Mouse (Mus musculus) heart, embryonic 13.5 days (tissue): Measurements from ENCODE around the gene Kif18b. TPM values are rescaled to one million over a fixed set of nuclear protein-coding genes. Genes with fewer than 3 reads are reported as not detected.

Experiments
- ATAC-seq: fragments of 200-750 bp; cut with Nextera tagmentation; 2 replicates; pipeline ENCODE4 v1.8.0; 2017; ENCODE audit warnings: moderate TSS enrichment; ENCODE audit not compliant: insufficient number of reproducible peaks, low FRiP score, low TSS enrichment; ENCODE audit errors: extremely low read depth
- H3K27ac ChIP-seq: fragments of 300-500 bp; sonication (generic); replicated peaks from 2 replicates; pipeline ENCODE4 v1.5.1; 2015; ENCODE audit warnings: moderate library complexity, mild to moderate bottlenecking, inconsistent platforms
- H3K27me3 ChIP-seq: fragments of 300-500 bp; sonication (generic); replicated peaks from 2 replicates; pipeline ENCODE4 v1.6.1; 2015; ENCODE audit warnings: mild to moderate bottlenecking, inconsistent platforms
- H3K36me3 ChIP-seq: fragments of 300-500 bp; sonication (generic); 2 replicates; pipeline ENCODE4 v1.6.1; 2015; ENCODE audit warnings: mild to moderate bottlenecking, inconsistent platforms
- H3K4me1 ChIP-seq: fragments of 300-500 bp; sonication (generic); 2 replicates; pipeline ENCODE4 v1.6.1; 2015; ENCODE audit warnings: inconsistent platforms
- H3K4me2 ChIP-seq: fragments of 300-500 bp; sonication (generic); 2 replicates; pipeline ENCODE4 v1.6.1; 2015; ENCODE audit warnings: inconsistent platforms, mild to moderate bottlenecking, moderate library complexity
- H3K4me3 ChIP-seq: fragments of 300-500 bp; sonication (generic); 2 replicates; pipeline ENCODE4 v1.5.1; 2015; ENCODE audit warnings: moderate library complexity, mild to moderate bottlenecking, inconsistent platforms
- H3K9ac ChIP-seq: fragments of 300-500 bp; sonication (generic); 2 replicates; pipeline ENCODE4 v1.6.1; 2015; ENCODE audit warnings: inconsistent platforms, mild to moderate bottlenecking, moderate library complexity
- H3K9me3 ChIP-seq: fragments of 300-500 bp; sonication (generic); 2 replicates; pipeline ENCODE4 v1.6.1; 2016; ENCODE audit warnings: inconsistent platforms
- WGBS: fragments of 180-500 bp; shearing (Covaris S2); methylation state at CpG from one replicate; pipeline ENCODE4 v1.1.7; 2015; ENCODE audit warnings: mixed read lengths; 5-methylcytosine and 5-hydroxymethylcytosine counted together
- polyA plus RNA-seq: library from polyadenylated mRNA; unstranded; fragments of >200 nt; fragmentation: Nextera tagmentation; extraction: Ambion mirVana; gene quantifications from 2 replicates; pipeline ENCODE4 v1.2.1, GENCODE M21; 2015

Gene Kif18b
- polyA plus RNA-seq, 1 experiment from 2014 or later, result 7.0 TPM

- no peak overlapping the region; the same call in 1 of the 2 replicates for H3K4me2 ChIP-seq
- WGBS, result 42% methylated on average over 16 of the region's 16 CpGs
- H3K4me1 ChIP-seq, result peaks cover 27% of the 10 kb centered on the region
- no peak overlapping the region for H3K27ac ChIP-seq
- H3K27me3 ChIP-seq, result peaks cover 46% of the 10 kb centered on the region
- no peaks in the 10 kb centered on the region for H3K36me3 ChIP-seq
- no peak for ATAC-seq
- H3K4me3 ChIP-seq, result no peak overlapping the region
- H3K9ac ChIP-seq, result no peak overlapping the region
- no peaks in the 10 kb centered on the region for H3K9me3 ChIP-seq
These were observed 32.2 kb upstream of the Kif18b start for GRCm38 (mm10) chr11:102956962-102957614.

GRCm38 (mm10) chr11:102952922-102953321, 28.0 kb upstream of the Kif18b start:
- Histone ChIP-seq H3K4me1 (peaks cover 38% of the 10 kb centered on the region), H3K36me3 (no peaks in the 10 kb centered on the region), H3K27me3 (peaks cover 79% of the 10 kb centered on the region), H3K9ac (no peak overlapping the region), H3K9me3 (no peaks in the 10 kb centered on the region), H3K27ac (no peak overlapping the region), H3K4me3 (no peak overlapping the region), H3K4me2 (no peak overlapping the region)
- ATAC-seq, result no peak
- 36% methylated on average over 6 of the region's 6 CpGs for WGBS

- Histone ChIP-seq H3K36me3 (no peaks in the 10 kb centered on the region), H3K9ac (peak overlapping the region; percentile 82), H3K27me3 (peaks cover 100% of the 10 kb centered on the region), H3K27ac (no peak overlapping the region), H3K4me3 (peak overlapping the region; percentile 64), H3K4me1 (peaks cover 41% of the 10 kb centered on the region), H3K4me2 (peak overlapping the region; percentile 87), H3K9me3 (no peaks in the 10 kb centered on the region)
- WGBS, result 1% methylated on average over 51 of the region's 51 CpGs
- no peak for ATAC-seq
These were observed 23.4 kb upstream of the Kif18b start for GRCm38 (mm10) chr11:102948043-102948961.

GRCm38 (mm10) chr11:102946992-102947343, 22.0 kb upstream of the Kif18b start:
- H3K4me2 ChIP-seq, result peak overlapping the region; percentile 73
- no peaks in the 10 kb centered on the region for H3K36me3 ChIP-seq
- no peak overlapping the region for H3K27ac ChIP-seq
- peak overlapping the region; percentile 51 for H3K4me3 ChIP-seq
- no peaks in the 10 kb centered on the region for H3K9me3 ChIP-seq
- no peak overlapping the region for H3K9ac ChIP-seq
- ATAC-seq, result no peak
- peaks cover 100% of the 10 kb centered on the region for H3K27me3 ChIP-seq
- H3K4me1 ChIP-seq, result peaks cover 41% of the 10 kb centered on the region
- 6% methylated on average over 8 of the region's 8 CpGs for WGBS

- Histone ChIP-seq H3K27ac (no peak within 1 kb of the TSS), H3K36me3 (no peaks in the 10 kb centered on the region), H3K9me3 (no peaks in the 10 kb centered on the region), H3K4me3 (peak within 1 kb of the TSS; percentile 51), H3K4me1 (peaks cover 41% of the 10 kb centered on the region), H3K9ac (peak within 1 kb of the TSS; percentile 67), H3K4me2 (peak within 1 kb of the TSS; percentile 73), H3K27me3 (peaks cover 100% of the 10 kb centered on the region)
- peak; percentile 78; the same call in 1 of the 2 replicates for ATAC-seq
- under 1% methylated on average over 87 of the region's 87 CpGs for WGBS
These were observed 21.5 kb upstream of the Kif18b start, which contains the start of gene C1ql1 for GRCm38 (mm10) chr11:102946265-102946991. Gene C1ql1, minus strand, starts transcription at chr11:102946688.

- no peak overlapping the region for H3K27ac ChIP-seq
- H3K9me3 ChIP-seq, result no peaks in the 10 kb centered on the region
- WGBS, result 2% methylated on average over 54 of the region's 54 CpGs
- peak overlapping the region; percentile 51 for H3K4me3 ChIP-seq
- peaks cover 98% of the 10 kb centered on the region for H3K27me3 ChIP-seq
- peak overlapping the region; percentile 67 for H3K9ac ChIP-seq
- no peak for ATAC-seq
- peak overlapping the region; percentile 73 for H3K4me2 ChIP-seq
- H3K36me3 ChIP-seq, result no peaks in the 10 kb centered on the region
- peaks cover 48% of the 10 kb centered on the region for H3K4me1 ChIP-seq
These were observed 20.7 kb upstream of the Kif18b start for GRCm38 (mm10) chr11:102945306-102946264.

- H3K36me3 ChIP-seq, result no peaks in the 10 kb centered on the region
- H3K4me3 ChIP-seq, result no peak overlapping the region
- whole genome bisulfite sequencing, result 58% methylated on average over 6 of the region's 6 CpGs
- no peak overlapping the region for H3K4me2 ChIP-seq
- no peak for ATAC-seq
- peaks cover 91% of the 10 kb centered on the region for H3K27me3 ChIP-seq
- H3K4me1 ChIP-seq, result peaks cover 42% of the 10 kb centered on the region
- no peak overlapping the region for H3K27ac ChIP-seq
- H3K9ac ChIP-seq, result no peak overlapping the region
- no peaks in the 10 kb centered on the region for H3K9me3 ChIP-seq
These were observed 16.3 kb upstream of the Kif18b start for GRCm38 (mm10) chr11:102941236-102941635.

- Histone ChIP-seq H3K9me3 (no peaks in the 10 kb centered on the region), H3K4me3 (no peak overlapping the region), H3K4me1 (peaks cover 22% of the 10 kb centered on the region), H3K36me3 (no peaks in the 10 kb centered on the region), H3K4me2 (peak overlapping the region; percentile 20; the same call in 1 of the 2 replicates), H3K9ac (no peak overlapping the region), H3K27ac (no peak overlapping the region), H3K27me3 (peaks cover 90% of the 10 kb centered on the region)
- WGBS, result 41% methylated on average over 13 of the region's 13 CpGs
- ATAC-seq, result no peak
These were observed 14.2 kb upstream of the Kif18b start for GRCm38 (mm10) chr11:102939024-102939675.

GRCm38 (mm10) chr11:102937529-102938182, 12.7 kb upstream of the Kif18b start:
- 52% methylated on average over 3 of the region's 3 CpGs for WGBS
- Histone ChIP-seq H3K27me3 (peaks cover 81% of the 10 kb centered on the region), H3K4me2 (no peak overlapping the region), H3K27ac (no peak overlapping the region), H3K36me3 (no peaks in the 10 kb centered on the region), H3K4me1 (peaks cover 22% of the 10 kb centered on the region), H3K4me3 (no peak overlapping the region), H3K9ac (no peak overlapping the region), H3K9me3 (no peaks in the 10 kb centered on the region)
- no peak for ATAC-seq

- no peaks in the 10 kb centered on the region for H3K9me3 ChIP-seq
- no peak overlapping the region for H3K4me3 ChIP-seq
- no peak overlapping the region for H3K9ac ChIP-seq
- no peak for ATAC-seq
- no peak overlapping the region for H3K27ac ChIP-seq
- no peak overlapping the region for H3K4me2 ChIP-seq
- 51% methylated on average over 4 of the region's 4 CpGs for WGBS
- peaks cover 22% of the 10 kb centered on the region for H3K4me1 ChIP-seq
- H3K36me3 ChIP-seq, result no peaks in the 10 kb centered on the region
- H3K27me3 ChIP-seq, result peaks cover 67% of the 10 kb centered on the region
These were observed 11.3 kb upstream of the Kif18b start for GRCm38 (mm10) chr11:102936272-102936671.
